Mouse (Mus musculus): ENCODE measurements around the gene Ddb2.

DNA sequence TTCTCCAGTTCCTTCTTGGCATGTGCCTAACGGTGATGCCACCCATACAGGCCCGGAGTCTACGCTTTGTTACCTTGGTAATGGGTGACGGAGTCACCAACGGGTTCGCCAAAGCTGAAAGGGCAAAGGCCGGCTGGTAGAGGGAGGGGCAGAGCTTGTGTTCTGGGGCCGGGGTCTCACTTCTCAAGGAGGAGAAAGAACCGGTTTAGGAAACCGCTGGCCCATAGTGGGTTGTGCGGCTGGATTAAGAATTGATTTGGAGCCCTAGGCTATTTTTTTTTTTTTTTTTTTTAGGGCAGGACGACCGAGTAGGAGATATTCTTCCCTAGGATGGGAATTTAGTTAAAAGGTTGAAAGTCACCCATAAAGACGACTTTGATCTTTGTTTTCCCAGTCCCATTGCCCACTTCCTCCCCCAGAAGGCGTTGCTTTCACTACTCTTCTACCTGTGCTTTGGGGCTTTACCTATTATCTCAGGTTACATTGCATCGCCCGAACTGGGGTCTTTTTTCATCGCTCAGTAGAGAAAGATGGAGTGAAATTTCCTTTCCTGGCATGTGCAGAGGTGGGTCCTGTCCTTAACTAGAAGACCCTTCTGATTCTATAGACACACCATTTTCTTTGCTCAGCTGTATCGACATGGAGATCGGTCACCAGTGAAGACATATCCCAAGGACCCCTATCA is 33.7 kb downstream of the Ddb2 start:
- TF ChIP-seq CTCF (IDR thresholded peaks at IDR 0.05; ENCODE audit: low read depth, low read length) (no peak), POLR2A (IDR thresholded peaks at IDR 0.05; ENCODE audit: extremely low read depth, insufficient read depth, low read length) (no peak)
